Mouse (Mus musculus) T-helper 1 cell (primary cell): ENCODE measurements at regions not wholly inside any gene's neighbourhood (a gene's known extent, or its start where the extent isn't known, plus 50 kb on each side); places are given as distances from the start of the nearest gene placed in this dataset.

Source experiments
- in situ Hi-C: fragments of 300-600 bp; cut with MboI, MseI; formaldehyde crosslinking; loops from one replicate; pipeline ENCODE4 v1.15.1; 2025; ENCODE audit warnings: high pct_unique_total_duplicates

GRCm38 (mm10) chr5:136619315-136620231 is 52.3 kb upstream of the Cux1 start:
- in situ Hi-C loops, result loop anchor here (5.0 kb wide), 1 partner anchor 47 kb away; no protein-coding TSS in a partner anchor

- in situ Hi-C loops, result loop anchor here (5.0 kb wide), 1 partner anchor 48 kb away; no protein-coding TSS in a partner anchor
These were observed 52.9 kb upstream of the Cux1 start for GRCm38 (mm10) chr5:136620234-136620633.

- in situ Hi-C loops, result loop anchor here (5.0 kb wide), 1 partner anchor 49 kb away; no protein-coding TSS in a partner anchor
These were observed 54.2 kb upstream of the Cux1 start for GRCm38 (mm10) chr5:136621336-136622125.

- in situ Hi-C loops, result loop anchor here (5.0 kb wide), 1 partner anchor 50 kb away; no protein-coding TSS in a partner anchor
These were observed 54.9 kb upstream of the Cux1 start for GRCm38 (mm10) chr5:136622152-136622551.

GRCm38 (mm10) chr5:136622721-136623542 is 55.6 kb upstream of the Cux1 start:
- in situ Hi-C loops, result loop anchor here (5.0 kb wide), 1 partner anchor 51 kb away; no protein-coding TSS in a partner anchor

- in situ Hi-C loops, result loop anchor here (5.0 kb wide), 1 partner anchor 51 kb away; no protein-coding TSS in a partner anchor
These were observed 56.5 kb upstream of the Cux1 start for GRCm38 (mm10) chr5:136623791-136624190.

GRCm38 (mm10) chr5:136625176-136625991 is 58.1 kb upstream of the Cux1 start:
- in situ Hi-C loops, result no loop called here

GRCm38 (mm10) chr5:136626142-136626771 is 59.0 kb upstream of the Cux1 start:
- in situ Hi-C loops, result no loop called here

GRCm38 (mm10) chr5:136626891-136627290 is 59.6 kb upstream of the Cux1 start:
- in situ Hi-C loops, result no loop called here

- in situ Hi-C loops, result no loop called here
These were observed 60.5 kb upstream of the Cux1 start for GRCm38 (mm10) chr5:136627671-136628292.

GRCm38 (mm10) chr5:136628502-136628901 is 61.2 kb upstream of the Cux1 start:
- in situ Hi-C loops, result no loop called here

- in situ Hi-C loops, result no loop called here
These were observed 60.7 kb upstream of the Myl10 start for GRCm38 (mm10) chr5:136632286-136632685.

GRCm38 (mm10) chr5:136633901-136634300 is 59.0 kb upstream of the Myl10 start:
- in situ Hi-C loops, result no loop called here

- in situ Hi-C loops, result no loop called here
These were observed 57.8 kb upstream of the Myl10 start for GRCm38 (mm10) chr5:136635119-136635518.

- in situ Hi-C loops, result no loop called here
These were observed 56.5 kb upstream of the Myl10 start for GRCm38 (mm10) chr5:136636476-136636875.

- in situ Hi-C loops, result no loop called here
These were observed 55.1 kb upstream of the Myl10 start for GRCm38 (mm10) chr5:136637872-136638271.

- in situ Hi-C loops, result no loop called here
These were observed 51.9 kb upstream of the Myl10 start for GRCm38 (mm10) chr5:136640871-136641619.

- in situ Hi-C loops, result no loop called here
These were observed 50.7 kb upstream of the Myl10 start for GRCm38 (mm10) chr5:136642208-136642607.
